Mouse (Mus musculus) B cell, adult 2 months (primary cell): ENCODE results near the gene Pyroxd2.
"Not testable (repeated sequence)": the region's sequence is repeated elsewhere in the genome, so short reads cannot be mapped to it uniquely, and the experiment has no call there.

Source experiments
- DNase-seq, 2 experiments: peaks; one replicate each; pipeline ENCODE4 v3.0.0; 2022

Pyroxd2 gene

GRCm38 (mm10) chr19:42752363-42752931 is at the start of gene Pyroxd2:
Gene Pyroxd2, minus strand, starts transcription at chr19:42752775.
- DNase-seq = no peak

GRCm38 (mm10) chr19:42797866-42798265 is 45.3 kb upstream of the Pyroxd2 start:
- DNase-seq = no peak

GRCm38 (mm10) chr19:42795801-42796200 is 43.2 kb upstream of the Pyroxd2 start:
- no peak for DNase-seq

- peak; percentile 86 to 88 for DNase-seq
Measured at GRCm38 (mm10) chr19:42794914-42795613, 42.5 kb upstream of the Pyroxd2 start.

GRCm38 (mm10) chr19:42788311-42788710 is 35.7 kb upstream of the Pyroxd2 start:
- no peak for DNase-seq

GRCm38 (mm10) chr19:42785562-42786220 is 33.1 kb upstream of the Pyroxd2 start:
- DNase-seq = no peak

- no peak for DNase-seq
Measured at GRCm38 (mm10) chr19:42785129-42785528, 32.6 kb upstream of the Pyroxd2 start.

- DNase-seq = not testable (repeated sequence)
Measured at GRCm38 (mm10) chr19:42780156-42780538, 27.6 kb upstream of the Pyroxd2 start.

GRCm38 (mm10) chr19:42779531-42780155 is 27.1 kb upstream of the Pyroxd2 start, which contains the start of gene Hps1:
Gene Hps1, minus strand, starts transcription at chr19:42779978.
- peak; percentile 94 for DNase-seq

GRCm38 (mm10) chr19:42777801-42778200 is 25.2 kb upstream of the Pyroxd2 start:
- peak; percentile 73 for DNase-seq

GRCm38 (mm10) chr19:42776813-42777212 is 24.2 kb upstream of the Pyroxd2 start:
- DNase-seq = peak; percentile 59 to 67

GRCm38 (mm10) chr19:42770141-42770872 is 17.7 kb upstream of the Pyroxd2 start:
- no peak for DNase-seq

GRCm38 (mm10) chr19:42769648-42770047 is 17.1 kb upstream of the Pyroxd2 start:
- no peak for DNase-seq

- no peak for DNase-seq
Measured at GRCm38 (mm10) chr19:42767361-42767760, 14.8 kb upstream of the Pyroxd2 start.

- DNase-seq = no peak
Measured at GRCm38 (mm10) chr19:42764398-42764797, 11.8 kb upstream of the Pyroxd2 start.

GRCm38 (mm10) chr19:42756671-42757070 is 4.1 kb upstream of the Pyroxd2 start:
- DNase-seq = no peak

GRCm38 (mm10) chr19:42755148-42755870 is 2.7 kb upstream of the Pyroxd2 start:
- DNase-seq = no peak

GRCm38 (mm10) chr19:42753141-42753917 is 754 bp upstream of the Pyroxd2 start:
- no peak for DNase-seq

GRCm38 (mm10) chr19:42750196-42750595 is 2.4 kb downstream of the Pyroxd2 start:
- DNase-seq = no peak

GRCm38 (mm10) chr19:42746702-42747101 is 5.9 kb downstream of the Pyroxd2 start:
- DNase-seq = no peak

- DNase-seq = no peak
Measured at GRCm38 (mm10) chr19:42745869-42746224, 6.7 kb downstream of the Pyroxd2 start.
